Mouse (Mus musculus): ENCODE measurements around the gene Htr3a. TPM values are rescaled to one million over a fixed set of nuclear protein-coding genes. Genes with fewer than 3 reads are reported as not detected.

Htr3a gene
- total and polyA plus RNA-seq, 3 experiments = not detected

GRCm38 (mm10) chr9:48893986-48894385 is 16.9 kb downstream of the Htr3a start:
- Histone ChIP-seq H3K9me3 (replicated peaks; ENCODE audit: insufficient read depth, low read length) (no peaks in the 10 kb centered on the region), H3K27ac (ENCODE audit: control insufficient read depth, low read depth, low read length) (no peak overlapping the region), H3K9ac (ENCODE audit: control insufficient read depth, low read depth, low read length, poor library complexity, severe bottlenecking) (no peak overlapping the region), H3K4me1 (ENCODE audit: control insufficient read depth in 1 of 2, insufficient read depth in 2 of 2, low read length in 2 of 2) (no peaks in the 10 kb centered on the region), H3K27me3 (ENCODE audit: control insufficient read depth in 1 of 2, insufficient read depth in 2 of 2, low read length in 2 of 2) (peaks cover 0 to 1% of the 10 kb centered on the region in 2 experiments; a peak in 1 of 4 replicates), H3K36me3 (ENCODE audit: control insufficient read depth in 1 of 2, insufficient read depth in 2 of 2, low read length in 2 of 2) (no peaks in the 10 kb centered on the region), H3K4me3 (ENCODE audit: control insufficient read depth in 1 of 2, insufficient read depth in 1 of 2, low read depth in 2 of 2, low read length in 2 of 2) (no peak overlapping the region), H3K79me2 (ENCODE audit: control insufficient read depth, insufficient read depth, low read length, poor library complexity) (no peaks in the 10 kb centered on the region)
- TF ChIP-seq JUND (IDR thresholded peaks at IDR 0.05; ENCODE audit: low read depth, low read length) (no peak), HCFC1 (IDR thresholded peaks at IDR 0.05; ENCODE audit: low read depth, low read length) (no peak), NELFE (IDR thresholded peaks at IDR 0.05; ENCODE audit: low read depth, low read length) (no peak), MAZ (IDR thresholded peaks at IDR 0.05; ENCODE audit: low read depth, low read length) (no peak), CTCF (IDR thresholded peaks at IDR 0.05 in 2 of 3, conservative IDR thresholded peaks at IDR 0.05 in 1 of 3; ENCODE audit: control insufficient read depth in 1 of 3, insufficient read depth in 1 of 3, low read depth in 2 of 3, low read length in 3 of 3, poor library complexity in 1 of 3, severe bottlenecking in 1 of 3) (peak; percentile 64 to 76 (median 72)), MEF2A (IDR thresholded peaks at IDR 0.05; ENCODE audit: extremely low read depth, insufficient replicate concordance, low read depth, low read length, poor library complexity, severe bottlenecking) (no peak), NRF1 (IDR thresholded peaks at IDR 0.05; ENCODE audit: insufficient read depth, low read depth, low read length, poor library complexity, severe bottlenecking) (no peak), SMC3 (IDR thresholded peaks at IDR 0.05; ENCODE audit: low read depth, low read length) (peak; percentile 89), ZNF384 (IDR thresholded peaks at IDR 0.05; ENCODE audit: low read depth, low read length) (no peak), ZC3H11A (IDR thresholded peaks at IDR 0.05; ENCODE audit: low read depth, low read length) (peak; percentile 75), GABPA (IDR thresholded peaks at IDR 0.05; ENCODE audit: low read depth, low read length) (no peak), ZMIZ1 (IDR thresholded peaks at IDR 0.05; ENCODE audit: low read depth, low read length) (no peak), MYB (IDR thresholded peaks at IDR 0.05; ENCODE audit: low read depth, low read length) (no peak), RCOR1 (IDR thresholded peaks at IDR 0.05; ENCODE audit: low read depth, low read length) (no peak), USF2 (IDR thresholded peaks at IDR 0.05; ENCODE audit: borderline replicate concordance in 1 of 2, insufficient read depth in 1 of 2, low read depth in 1 of 2, low read length in 2 of 2) (no peak), ELF1 (IDR thresholded peaks at IDR 0.05; ENCODE audit: low read depth, low read length) (no peak), RAD21 (IDR thresholded peaks at IDR 0.05; ENCODE audit: low read depth, low read length) (peak; percentile 78)
- peak; percentile 81 for DNase-seq (ENCODE audit: low read depth, low spot score)

- H3K9ac ChIP-seq (ENCODE audit: control insufficient read depth, low read depth, low read length, poor library complexity, severe bottlenecking) = no peak overlapping the region
- peaks cover 0 to 3% of the 10 kb centered on the region in 2 experiments; a peak in 1 of 4 replicates for H3K27me3 ChIP-seq (ENCODE audit: control insufficient read depth in 1 of 2, insufficient read depth in 2 of 2, low read length in 2 of 2)
- no peaks in the 10 kb centered on the region for H3K79me2 ChIP-seq (ENCODE audit: control insufficient read depth, insufficient read depth, low read length, poor library complexity)
- H3K4me3 ChIP-seq (ENCODE audit: control insufficient read depth in 1 of 2, insufficient read depth in 1 of 2, low read depth in 2 of 2, low read length in 2 of 2) = no peak overlapping the region
- no peak overlapping the region for H3K27ac ChIP-seq (ENCODE audit: control insufficient read depth, low read depth, low read length)
- TF ChIP-seq MXI1 (IDR thresholded peaks at IDR 0.05; ENCODE audit: low read depth, low read length) = no peak
- no peak for TF ChIP-seq NELFE (IDR thresholded peaks at IDR 0.05; ENCODE audit: low read depth, low read length)
- TF ChIP-seq USF2 (IDR thresholded peaks at IDR 0.05; ENCODE audit: borderline replicate concordance in 1 of 2, insufficient read depth in 1 of 2, low read depth in 1 of 2, low read length in 2 of 2) = no peak
- TF ChIP-seq HCFC1 (IDR thresholded peaks at IDR 0.05; ENCODE audit: low read depth, low read length) = no peak
- TF ChIP-seq TBP (IDR thresholded peaks at IDR 0.05; ENCODE audit: low read depth, low read length) = no peak
- no peak for TF ChIP-seq TCF12 (IDR thresholded peaks at IDR 0.05; ENCODE audit: low read depth, low read length)
- no peak for TF ChIP-seq RCOR1 (IDR thresholded peaks at IDR 0.05; ENCODE audit: low read depth, low read length)
- TF ChIP-seq JUND (IDR thresholded peaks at IDR 0.05; ENCODE audit: low read depth, low read length) = no peak
- no peak for TF ChIP-seq ZC3H11A (IDR thresholded peaks at IDR 0.05; ENCODE audit: low read depth, low read length)
- no peaks in the 10 kb centered on the region for H3K9me3 ChIP-seq (replicated peaks; ENCODE audit: insufficient read depth, low read length)
- no peak for DNase-seq (ENCODE audit: low read depth, low spot score)
- no peaks in the 10 kb centered on the region for H3K36me3 ChIP-seq (ENCODE audit: control insufficient read depth in 1 of 2, insufficient read depth in 2 of 2, low read length in 2 of 2)
- no peaks in the 10 kb centered on the region for H3K4me1 ChIP-seq (ENCODE audit: control insufficient read depth in 1 of 2, insufficient read depth in 2 of 2, low read length in 2 of 2)
Measured at GRCm38 (mm10) chr9:48889093-48889492, 21.8 kb downstream of the Htr3a start.
